Mouse (Mus musculus) brain, embryonic 14.5 days (tissue): ENCODE results near the gene Nat8f2.

ENCODE experiments used
- CTCF ChIP-seq: fragments of 200-500 bp; IDR thresholded peaks from 2 replicates; pipeline ENCODE4 v1.5.1; 2012; ENCODE audit warnings: inconsistent platforms, mild to moderate bottlenecking, moderate library complexity, borderline replicate concordance; ENCODE audit not compliant: insufficient read depth, insufficient read length; ENCODE audit errors: extremely low read depth
- POLR2A ChIP-seq: fragments of 200-500 bp; IDR thresholded peaks from 2 replicates; pipeline ENCODE4 v1.6.1; 2012; ENCODE audit warnings: mild to moderate bottlenecking, inconsistent platforms, borderline replicate concordance; ENCODE audit not compliant: poor library complexity, insufficient read depth, insufficient read length, severe bottlenecking; ENCODE audit errors: extremely low read depth

GRCm38 (mm10) chr6:85863840-85864239 lies 5.1 kb downstream of the Nat8f2 start:
- no peak for TF ChIP-seq POLR2A
- no peak for TF ChIP-seq CTCF
